Mouse (Mus musculus): ENCODE measurements at regions not wholly inside any gene's neighbourhood (a gene's known extent, or its start where the extent isn't known, plus 50 kb on each side); places are given as distances from the start of the nearest gene placed in this dataset.

GRCm38 (mm10) chr8:91878886-91879285, 77.0 kb upstream of the Irx3 start:
- no peak for DNase-seq (ENCODE audit: low spot score in 2 of 2)

GRCm38 (mm10) chr8:91876161-91876560, 74.3 kb upstream of the Irx3 start:
- DNase-seq (ENCODE audit: low spot score in 2 of 2): no peak

- no peak for DNase-seq (ENCODE audit: low spot score in 2 of 2)
Measured at GRCm38 (mm10) chr8:91873232-91873631, 71.4 kb upstream of the Irx3 start.

GRCm38 (mm10) chr8:91872278-91873115, 70.6 kb upstream of the Irx3 start:
- no peak for DNase-seq (ENCODE audit: low spot score in 2 of 2)

- no peak for DNase-seq (ENCODE audit: low spot score in 2 of 2)
Measured at GRCm38 (mm10) chr8:91867069-91867468, 65.2 kb upstream of the Irx3 start.

- no peak for DNase-seq (ENCODE audit: low spot score in 2 of 2)
Measured at GRCm38 (mm10) chr8:91866076-91866475, 64.2 kb upstream of the Irx3 start.

- DNase-seq (ENCODE audit: low spot score in 2 of 2): no peak
Measured at GRCm38 (mm10) chr8:91865361-91865760, 63.5 kb upstream of the Irx3 start.

- DNase-seq (ENCODE audit: low spot score in 2 of 2): no peak
Measured at GRCm38 (mm10) chr8:91863505-91863904, 61.6 kb upstream of the Irx3 start.

- DNase-seq (ENCODE audit: low spot score in 2 of 2): no peak
Measured at GRCm38 (mm10) chr8:91855881-91856280, 54.0 kb upstream of the Irx3 start.

- DNase-seq (ENCODE audit: low spot score in 2 of 2): no peak
Measured at GRCm38 (mm10) chr8:91854369-91854768, 52.5 kb upstream of the Irx3 start.

GRCm38 (mm10) chr8:91853803-91854202, 51.9 kb upstream of the Irx3 start:
- DNase-seq (ENCODE audit: low spot score in 2 of 2): no peak

GRCm38 (mm10) chr8:91853336-91853735, 51.5 kb upstream of the Irx3 start:
- no peak for DNase-seq (ENCODE audit: low spot score in 2 of 2)

All from natural killer cell, adult 2 months (primary cell).